Mouse (Mus musculus): Measurements from ENCODE around the gene P4ha3. TPM values are rescaled to one million over a fixed set of nuclear protein-coding genes. Genes with fewer than 3 reads are reported as not detected.

P4ha3 gene
- total RNA-seq, 4 experiments from 2014 or later: 0.12 to 0.29 (median 0.16) TPM; not detected in 1

Other genes starting within 250 kb of the P4ha3 start
- gene Pold3, start 164.0 kb upstream of the P4ha3 start, total RNA-seq (2022): 1 to 10 TPM; 7.5 to 9.4 (median 8.9) TPM
- gene Lipt2, start 126.2 kb upstream of the P4ha3 start, total RNA-seq (2022): 1 to 10 TPM; 4.4 to 6.3 (median 5.4) TPM
- 1 to 10 TPM in 1 of 4 experiments, under 1 TPM in 3; 0.28 to 1.5 (median 0.66) TPM for gene Kcne3, start 109.0 kb upstream of the P4ha3 start, total RNA-seq (2022)
- 1 to 10 TPM; 5.5 to 7.9 (median 7.2) TPM for gene Pgm2l1, start 58.1 kb upstream of the P4ha3 start, total RNA-seq (2022)
- gene C2cd3, start 86.7 kb downstream of the P4ha3 start, total RNA-seq (2022): 1 to 10 TPM; 7.5 to 9.7 (median 8.5) TPM
- 10 to 100 TPM; 36.0 to 38.6 (median 36.9) TPM for gene Ppme1, start 86.8 kb downstream of the P4ha3 start, total RNA-seq (2022)
- gene Ucp3, start 187.5 kb downstream of the P4ha3 start, total RNA-seq (2022): 10 to 100 TPM; 20.7 to 55.8 (median 48.5) TPM
- 100 to 1,000 TPM; 165 to 276 (median 226) TPM for gene Ucp2, start 207.8 kb downstream of the P4ha3 start, total RNA-seq (2022)
- gene Dnajb13, start 229.4 kb downstream of the P4ha3 start, total RNA-seq (2022): under 1 TPM in 1 of 4 experiments, not detected in 3; 0.50 TPM